Mouse (Mus musculus) heart, embryonic 14.5 days (tissue): ENCODE measurements at regions not wholly inside any gene's neighbourhood (a gene's known extent, or its start where the extent isn't known, plus 50 kb on each side); places are given as distances from the start of the nearest gene placed in this dataset.

Experiments
- ATAC-seq: fragments of 200-750 bp; cut with Nextera tagmentation; 2 replicates; pipeline ENCODE4 v1.8.0; 2017; ENCODE audit warnings: low read depth, moderate TSS enrichment; ENCODE audit not compliant: insufficient number of reproducible peaks, insufficient read depth, low FRiP score
- H3K27ac ChIP-seq, 2 experiments: fragments of 200-500 bp in 1 of 2; fragments of 300-500 bp in 1 of 2; sonication (generic) in 1 of 2; replicated peaks in 1 of 2; 2 replicates each; pipeline ENCODE4 v1.5.1; 2012 to 2014; ENCODE audit warnings: low read depth in 2 of 2, low read length in 2 of 2, control low read depth in 1 of 2, mild to moderate bottlenecking in 1 of 2, mixed read lengths in 1 of 2; ENCODE audit not compliant: control insufficient read depth in 1 of 2, insufficient read depth in 1 of 2
- H3K27me3 ChIP-seq: fragments of 300-500 bp; sonication (generic); 2 replicates; pipeline ENCODE4 v1.6.1; 2014; ENCODE audit warnings: mild to moderate bottlenecking, low read length, control low read depth; ENCODE audit not compliant: control insufficient read depth, insufficient read depth
- H3K36me3 ChIP-seq: fragments of 300-500 bp; sonication (generic); 2 replicates; pipeline ENCODE4 v1.6.1; 2014; ENCODE audit warnings: mild to moderate bottlenecking, control low read depth, low read length, mixed read lengths; ENCODE audit not compliant: control insufficient read depth, insufficient read depth
- H3K4me1 ChIP-seq, 2 experiments: fragments of 200-500 bp in 1 of 2; fragments of 300-500 bp in 1 of 2; sonication (generic) in 1 of 2; 2 replicates each; pipeline ENCODE4 v1.6.1; 2012 to 2014; ENCODE audit warnings: low read length in 2 of 2, control low read depth in 1 of 2, mixed read lengths in 1 of 2; ENCODE audit not compliant: control insufficient read depth in 2 of 2, insufficient read depth in 2 of 2
- H3K4me2 ChIP-seq: fragments of 300-500 bp; sonication (generic); 2 replicates; pipeline ENCODE4 v1.6.1; 2014; ENCODE audit warnings: mild to moderate bottlenecking, low read length
- H3K4me3 ChIP-seq, 2 experiments: fragments of 200-500 bp in 1 of 2; fragments of 300-500 bp in 1 of 2; sonication (generic) in 1 of 2; 2 replicates each; pipeline ENCODE4 v1.5.1; 2012 to 2014; ENCODE audit warnings: low read length in 2 of 2, mild to moderate bottlenecking in 2 of 2, control low read depth in 1 of 2, low read depth in 1 of 2, moderate library complexity in 1 of 2; ENCODE audit not compliant: control insufficient read depth in 1 of 2, insufficient read depth in 1 of 2
- H3K9ac ChIP-seq: fragments of 300-500 bp; sonication (generic); 2 replicates; pipeline ENCODE4 v1.6.1; 2014; ENCODE audit warnings: mild to moderate bottlenecking, low read length
- H3K9me3 ChIP-seq: fragments of 300-500 bp; sonication (generic); 2 replicates; pipeline ENCODE4 v1.6.1; 2016; ENCODE audit warnings: low read length, control low read depth; ENCODE audit not compliant: control insufficient read depth
- WGBS: fragments of 180-500 bp; shearing (Covaris S2); extraction: QIAGEN DNeasy Blood & Tissue Kit; methylation state at CpG from one replicate; pipeline ENCODE4 v1.1.7; 2014; 5-methylcytosine and 5-hydroxymethylcytosine counted together

DNA sequence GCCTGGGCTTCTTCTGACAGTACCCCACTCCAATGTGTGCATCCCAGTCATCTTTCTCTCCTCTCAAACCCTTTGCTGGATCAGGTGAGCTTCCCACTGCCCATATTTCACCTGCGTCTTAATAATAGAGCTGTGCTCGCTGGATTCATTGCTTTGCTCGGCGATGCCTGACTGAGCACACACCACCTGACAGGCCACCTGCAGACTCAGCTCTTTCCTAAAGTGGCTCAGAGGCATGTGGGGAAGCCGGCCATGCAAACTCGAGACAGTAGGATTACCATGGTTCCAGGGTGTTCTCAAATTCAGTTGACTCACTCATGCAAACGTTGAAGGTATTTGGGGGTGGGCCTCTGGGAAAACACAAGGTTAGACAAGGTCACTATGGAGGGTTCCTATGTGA lies 131.8 kb upstream of the Sh3bp4 start:
- peaks cover 0 to 3% of the 10 kb centered on the region in 2 experiments; a peak in 1 of 4 replicates for H3K4me1 ChIP-seq
- no peak overlapping the region for H3K9ac ChIP-seq
- no peaks in the 10 kb centered on the region for H3K27me3 ChIP-seq
- H3K4me3 ChIP-seq = no peak overlapping the region
- H3K4me2 ChIP-seq = no peak overlapping the region
- H3K27ac ChIP-seq = no peak overlapping the region
- no peaks in the 10 kb centered on the region for H3K9me3 ChIP-seq
- WGBS = 74% methylated on average over 7 of the region's 7 CpGs
- ATAC-seq = no peak
- H3K36me3 ChIP-seq = no peaks in the 10 kb centered on the region

DNA sequence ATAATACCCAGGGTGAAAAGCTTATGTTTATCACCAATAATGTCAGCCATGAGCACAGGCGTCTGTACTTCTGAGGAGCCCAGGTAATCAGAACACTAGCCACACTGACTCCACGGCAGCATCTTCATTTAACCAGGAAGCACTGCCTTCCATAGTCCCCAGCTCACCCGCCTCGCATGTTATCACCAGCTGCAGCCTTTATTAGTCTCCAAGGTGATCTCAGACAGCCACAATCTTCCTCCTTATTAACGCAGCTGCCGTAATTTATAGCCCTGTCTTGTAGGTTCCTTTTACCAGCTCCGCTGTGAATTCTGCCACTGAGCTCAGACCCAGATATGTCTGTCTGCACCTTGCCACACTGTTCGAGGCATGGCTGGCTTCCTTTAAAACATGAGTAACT lies 127.2 kb upstream of the Sh3bp4 start:
- H3K9me3 ChIP-seq = no peaks in the 10 kb centered on the region
- no peak overlapping the region for H3K4me3 ChIP-seq
- no peaks in the 10 kb centered on the region for H3K36me3 ChIP-seq
- H3K27ac ChIP-seq = no peak overlapping the region
- no peak for ATAC-seq
- no peak overlapping the region for H3K4me2 ChIP-seq
- WGBS = 68% methylated on average over 8 of the region's 8 CpGs
- peaks cover 0 to 3% of the 10 kb centered on the region in 2 experiments; a peak in 1 of 4 replicates for H3K4me1 ChIP-seq
- no peak overlapping the region for H3K9ac ChIP-seq
- no peaks in the 10 kb centered on the region; the same call in 1 of the 2 replicates for H3K27me3 ChIP-seq

DNA sequence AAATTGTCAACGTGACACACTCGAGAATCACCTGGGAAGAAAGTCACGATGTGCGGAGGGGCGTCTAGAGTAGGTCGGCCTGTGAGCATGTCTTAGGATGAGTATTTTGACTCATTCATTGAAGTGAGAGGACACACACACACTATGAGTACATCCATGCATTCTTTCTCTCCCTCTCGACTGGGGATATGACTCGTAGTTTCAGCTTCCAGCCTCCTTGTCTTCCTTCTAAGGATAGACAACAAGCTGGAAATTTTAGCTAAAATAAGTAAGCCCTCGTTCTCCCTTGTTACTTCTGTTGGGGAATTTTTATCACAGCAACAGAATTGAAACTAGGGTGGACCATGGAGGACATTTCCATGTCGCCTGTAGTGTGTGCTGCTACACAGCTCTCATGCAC lies 124.3 kb upstream of the Sh3bp4 start:
- H3K27ac ChIP-seq = no peak overlapping the region
- no peak overlapping the region for H3K4me2 ChIP-seq
- no peak for ATAC-seq
- no peak overlapping the region for H3K4me3 ChIP-seq
- no peaks in the 10 kb centered on the region; the same call in 1 of the 2 replicates for H3K27me3 ChIP-seq
- no peaks in the 10 kb centered on the region for H3K36me3 ChIP-seq
- H3K9me3 ChIP-seq = peaks cover 11% of the 10 kb centered on the region
- H3K4me1 ChIP-seq = no peaks in the 10 kb centered on the region
- 76% methylated on average over 10 of the region's 10 CpGs for WGBS
- H3K9ac ChIP-seq = no peak overlapping the region

DNA sequence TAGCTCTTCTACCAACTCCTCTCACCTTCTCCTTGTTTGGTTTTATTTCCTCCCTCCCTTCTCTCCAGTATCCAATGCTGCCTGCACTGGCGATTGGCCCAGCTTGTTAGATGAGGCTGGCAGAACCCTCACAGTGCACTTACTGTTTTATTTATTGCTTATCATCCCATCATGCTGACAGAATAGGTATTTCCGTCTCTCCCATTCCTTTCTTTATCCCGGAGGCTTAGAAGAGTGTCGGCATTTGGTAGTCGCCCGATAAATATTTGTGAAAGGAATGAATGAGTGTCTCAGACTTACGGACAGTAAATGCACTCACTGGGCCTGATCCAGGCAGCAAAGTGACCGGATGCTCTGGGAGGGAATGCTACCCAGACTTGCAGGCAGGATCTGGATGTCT lies 123.8 kb upstream of the Sh3bp4 start:
- H3K4me2 ChIP-seq = no peak overlapping the region
- peaks cover 11% of the 10 kb centered on the region for H3K9me3 ChIP-seq
- H3K4me1 ChIP-seq = no peaks in the 10 kb centered on the region
- no peak overlapping the region for H3K4me3 ChIP-seq
- no peaks in the 10 kb centered on the region for H3K36me3 ChIP-seq
- ATAC-seq = no peak
- no peak overlapping the region for H3K27ac ChIP-seq
- WGBS = 63% methylated on average over 8 of the region's 8 CpGs
- no peaks in the 10 kb centered on the region; the same call in 1 of the 2 replicates for H3K27me3 ChIP-seq
- no peak overlapping the region for H3K9ac ChIP-seq

- H3K9ac ChIP-seq = no peak overlapping the region
- H3K36me3 ChIP-seq = no peaks in the 10 kb centered on the region
- no peaks in the 10 kb centered on the region; the same call in 1 of the 2 replicates for H3K27me3 ChIP-seq
- peaks cover 11% of the 10 kb centered on the region for H3K9me3 ChIP-seq
- no peak overlapping the region for H3K4me2 ChIP-seq
- WGBS = 60% methylated on average over 1 of the region's 1 CpGs
- no peaks in the 10 kb centered on the region for H3K4me1 ChIP-seq
- no peak overlapping the region for H3K4me3 ChIP-seq
- no peak for ATAC-seq
- H3K27ac ChIP-seq = no peak overlapping the region
Measured at GRCm38 (mm10) chr1:88949911-88950310, 120.3 kb upstream of the Sh3bp4 start.

DNA sequence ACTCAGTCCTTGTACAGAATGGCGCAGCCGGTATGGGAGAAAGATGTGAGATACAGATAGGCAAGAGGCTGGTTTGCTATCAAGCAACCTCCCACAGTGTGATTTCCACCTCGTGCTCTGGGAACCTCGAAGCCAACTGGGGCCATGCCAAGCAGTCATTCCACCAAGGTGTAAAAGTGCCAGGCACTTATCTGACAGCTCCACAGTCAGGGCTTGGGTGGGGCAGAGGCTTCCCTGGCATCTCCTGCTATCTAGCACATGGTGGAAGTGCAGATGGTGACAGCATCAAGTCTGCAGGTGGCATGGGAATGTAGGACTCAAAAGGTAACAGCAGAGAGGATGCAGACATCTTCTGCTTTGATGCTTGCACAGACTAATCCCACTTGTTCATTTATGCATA lies 116.7 kb upstream of the Sh3bp4 start:
- Histone ChIP-seq H3K4me2 (no peak overlapping the region), H3K4me3 (no peak overlapping the region), H3K36me3 (no peaks in the 10 kb centered on the region), H3K9ac (no peak overlapping the region), H3K27ac (no peak overlapping the region), H3K27me3 (no peaks in the 10 kb centered on the region), H3K9me3 (peaks cover 9% of the 10 kb centered on the region), H3K4me1 (no peaks in the 10 kb centered on the region)
- no peak for ATAC-seq
- WGBS = 63% methylated on average over 4 of the region's 4 CpGs

DNA sequence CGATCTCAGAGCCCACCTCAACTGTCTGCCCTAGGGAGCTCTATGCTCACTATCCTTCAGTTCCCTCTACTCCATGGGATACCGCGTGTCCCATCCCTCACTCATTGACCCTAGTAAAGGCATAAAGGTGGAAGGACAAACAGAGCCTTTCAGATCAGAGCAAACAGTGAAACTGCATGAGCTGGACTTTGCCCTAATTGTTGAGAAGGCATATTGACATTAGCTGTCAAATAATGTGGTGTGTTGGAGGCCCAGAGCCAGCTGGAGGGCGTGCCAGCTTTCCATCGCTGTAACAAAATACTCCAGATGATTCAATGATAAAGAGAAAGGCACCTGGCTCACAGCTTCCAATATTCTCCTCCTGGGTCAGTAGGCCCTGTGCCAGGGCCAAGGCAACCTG lies 115.4 kb upstream of the Sh3bp4 start:
- no peaks in the 10 kb centered on the region for H3K36me3 ChIP-seq
- no peak overlapping the region for H3K9ac ChIP-seq
- no peaks in the 10 kb centered on the region for H3K27me3 ChIP-seq
- no peak overlapping the region for H3K4me3 ChIP-seq
- H3K4me2 ChIP-seq = no peak overlapping the region
- WGBS = 76% methylated on average over 5 of the region's 5 CpGs
- no peaks in the 10 kb centered on the region for H3K9me3 ChIP-seq
- no peak for ATAC-seq
- no peaks in the 10 kb centered on the region for H3K4me1 ChIP-seq
- H3K27ac ChIP-seq = no peak overlapping the region

DNA sequence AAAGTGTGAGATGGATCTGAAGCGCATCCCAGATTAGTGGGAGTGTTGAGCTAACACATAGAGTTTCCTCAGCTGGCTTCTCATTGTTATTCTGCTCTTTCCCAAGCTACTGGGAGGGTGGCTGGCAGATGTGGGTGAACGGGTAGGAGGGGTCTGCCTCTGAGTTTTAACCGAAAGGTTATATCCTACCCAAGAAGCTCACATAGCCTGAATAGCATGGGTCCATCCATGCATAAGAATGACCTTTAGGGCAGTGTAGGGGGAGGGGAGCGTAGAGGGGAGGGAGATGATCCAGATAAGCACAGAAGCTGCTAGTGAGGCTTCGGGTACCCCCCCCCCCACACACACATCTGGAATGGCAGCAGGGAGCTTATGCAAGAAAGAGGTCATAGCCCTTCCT lies 113.2 kb upstream of the Sh3bp4 start:
- Histone ChIP-seq H3K27me3 (no peaks in the 10 kb centered on the region), H3K27ac (no peak overlapping the region), H3K36me3 (no peaks in the 10 kb centered on the region), H3K9ac (no peak overlapping the region), H3K4me3 (no peak overlapping the region), H3K4me1 (no peaks in the 10 kb centered on the region), H3K9me3 (no peaks in the 10 kb centered on the region), H3K4me2 (no peak overlapping the region)
- ATAC-seq = no peak
- 61% methylated on average over 5 of the region's 5 CpGs for WGBS
